Mouse (Mus musculus): ENCODE measurements around the gene Myof.

DNA sequence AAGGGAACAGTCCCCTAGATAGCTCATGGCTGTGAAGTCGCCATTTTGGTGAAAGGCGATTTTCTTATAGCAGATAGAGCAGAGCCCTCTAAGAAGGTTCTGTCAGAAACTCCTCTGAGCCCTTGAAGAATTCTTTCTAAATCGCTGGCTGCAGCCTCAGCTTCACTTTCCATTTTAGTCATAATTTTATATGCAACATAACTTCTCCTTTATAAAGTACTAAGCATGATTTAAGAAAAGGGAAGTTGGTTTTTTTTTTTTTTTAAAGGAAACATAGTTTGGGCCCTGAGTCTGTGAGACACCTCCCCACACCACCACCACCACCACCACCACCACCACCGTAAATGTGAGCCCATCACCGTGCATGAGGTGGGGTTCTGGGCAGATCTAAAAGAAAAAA lies 80.0 kb downstream of the Myof start:
- TF ChIP-seq CTCF (IDR thresholded peaks at IDR 0.05; ENCODE audit: borderline replicate concordance, control insufficient read depth, extremely low read depth, insufficient read depth, low read length, poor library complexity) (no peak), POLR2A (IDR thresholded peaks at IDR 0.05; ENCODE audit: control insufficient read depth, extremely low read depth, insufficient read depth, low read length, poor library complexity) (no peak)
